Mouse (Mus musculus): ENCODE measurements around the gene Meox2.
A peak's percentile ranks its signal among the peaks of the same experiment; 100 is the strongest.
"Not testable (repeated sequence)": the region's sequence is repeated elsewhere in the genome, so short reads cannot be mapped to it uniquely, and the experiment has no call there.

Meox2 gene

GRCm38 (mm10) chr12:37108390-37108738 lies at the start of gene Meox2:
TSS of gene Meox2 (plus strand) at chr12:37108540.
- no peak for DNase-seq

GRCm38 (mm10) chr12:37072636-37073035 lies 35.7 kb upstream of the Meox2 start:
- DNase-seq = no peak

- no peak for DNase-seq
These were observed 31.0 kb upstream of the Meox2 start for GRCm38 (mm10) chr12:37077308-37077707.

GRCm38 (mm10) chr12:37080005-37080404 lies 28.3 kb upstream of the Meox2 start:
- DNase-seq = not testable (repeated sequence)

- no peak for DNase-seq
These were observed 1.8 kb upstream of the Meox2 start for GRCm38 (mm10) chr12:37106541-37106940.

- DNase-seq = no peak
These were observed 1.2 kb upstream of the Meox2 start for GRCm38 (mm10) chr12:37107150-37107549.

- DNase-seq = no peak
These were observed 489 bp upstream of the Meox2 start for GRCm38 (mm10) chr12:37107713-37108389.

- no peak for DNase-seq
These were observed 606 bp downstream of the Meox2 start for GRCm38 (mm10) chr12:37108819-37109473.

- DNase-seq = no peak
These were observed 1.2 kb downstream of the Meox2 start for GRCm38 (mm10) chr12:37109474-37110012.

- DNase-seq = no peak
These were observed 2.6 kb downstream of the Meox2 start for GRCm38 (mm10) chr12:37110977-37111376.

GRCm38 (mm10) chr12:37119246-37119645 lies 10.9 kb downstream of the Meox2 start:
- DNase-seq = no peak

- no peak for DNase-seq
These were observed 15.4 kb downstream of the Meox2 start for GRCm38 (mm10) chr12:37123763-37124162.

GRCm38 (mm10) chr12:37142080-37142703 lies 33.9 kb downstream of the Meox2 start:
- no peak for DNase-seq

- DNase-seq = no peak
These were observed 35.5 kb downstream of the Meox2 start for GRCm38 (mm10) chr12:37143879-37144278.

GRCm38 (mm10) chr12:37167742-37168141 lies 59.4 kb downstream of the Meox2 start:
- peak; percentile 1 for DNase-seq

GRCm38 (mm10) chr12:37173324-37173723 lies 65.0 kb downstream of the Meox2 start:
- DNase-seq = no peak

GRCm38 (mm10) chr12:37183689-37184088 lies 75.3 kb downstream of the Meox2 start:
- DNase-seq = no peak

- DNase-seq = no peak
These were observed 80.7 kb downstream of the Meox2 start for GRCm38 (mm10) chr12:37188940-37189488.

All from cerebellum, adult 8-10 months (tissue).